Mouse (Mus musculus) lung, adult 18-20 months (tissue): ENCODE data around the gene Nr2e1.

Source experiments
- DNase-seq, 2 experiments: peaks; one replicate each; pipeline ENCODE4 v3.0.0; 2022; ENCODE audit warnings: mixed read lengths in 2 of 2

Nr2e1 gene

GRCm38 (mm10) chr10:42545707-42546503, 37.5 kb downstream of the Nr2e1 start:
- DNase-seq: no peak

GRCm38 (mm10) chr10:42537571-42538316, 45.7 kb downstream of the Nr2e1 start:
- DNase-seq: no peak

GRCm38 (mm10) chr10:42533836-42534453, 49.5 kb downstream of the Nr2e1 start:
- DNase-seq: no peak

- DNase-seq: no peak
These were observed 57.8 kb downstream of the Nr2e1 start for GRCm38 (mm10) chr10:42525682-42526081.

GRCm38 (mm10) chr10:42523556-42524162, 59.8 kb downstream of the Nr2e1 start:
- no peak for DNase-seq

GRCm38 (mm10) chr10:42522912-42523311, 60.5 kb downstream of the Nr2e1 start:
- DNase-seq: no peak

- DNase-seq: no peak
These were observed 62.0 kb downstream of the Nr2e1 start for GRCm38 (mm10) chr10:42521315-42521981.

GRCm38 (mm10) chr10:42518363-42518762, 65.1 kb downstream of the Nr2e1 start:
- no peak for DNase-seq

GRCm38 (mm10) chr10:42514125-42514524, 69.3 kb downstream of the Nr2e1 start:
- DNase-seq: no peak
